8 mouse cellular contexts compared by ENCODE assay signal in the genomic region with DNA sequence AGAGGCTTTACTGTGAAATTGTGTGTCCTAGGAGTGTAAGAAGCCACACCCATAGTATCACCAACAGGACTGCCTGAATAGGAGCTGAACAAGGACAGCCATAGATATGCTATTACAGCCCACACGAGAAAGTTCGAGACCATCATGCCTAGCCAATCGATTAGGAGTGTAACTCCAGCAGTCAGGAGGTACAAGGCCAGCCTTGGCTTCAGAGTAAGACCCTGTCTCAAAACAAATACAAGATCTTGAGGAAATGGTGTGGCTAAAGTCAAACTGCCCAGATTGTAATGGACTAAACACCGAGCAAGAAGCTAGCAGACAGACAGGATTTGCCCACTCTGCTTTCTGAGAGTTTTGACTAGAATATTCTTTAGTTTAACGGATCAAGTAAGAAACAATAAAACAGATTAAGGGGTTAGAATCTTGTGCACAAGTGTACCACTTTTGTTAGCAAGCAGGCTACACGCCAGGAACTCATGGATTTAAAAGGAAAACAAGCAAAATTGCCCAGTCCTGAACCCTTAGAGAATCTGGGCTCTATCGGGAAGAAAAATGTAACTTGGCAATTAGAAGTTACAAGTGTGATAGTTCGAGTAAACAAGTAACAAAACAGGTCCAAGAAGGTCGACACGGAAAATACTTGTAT. TPM values are rescaled to one million over a fixed set of nuclear protein-coding genes. Genes with fewer than 3 reads are reported as not detected.
A peak's percentile ranks its signal among the peaks of the same experiment; 100 is the strongest.
DNase-seq lines count a peak whose midpoint lies in the region; ATAC-seq and TF ChIP-seq lines count a peak whose summit lies in the region.

No protein-coding gene starts in this region.

- no peaks in the 10 kb centered on the region for H3K9me3 ChIP-seq in heart, embryonic 16.5 days (replicated peaks; ENCODE audit: control insufficient read depth, low read length)
- no peaks in the 10 kb centered on the region for H3K9me3 ChIP-seq in G1E (replicated peaks)
- no peaks in the 10 kb centered on the region for H3K9me3 ChIP-seq in stomach, embryonic 14.5 days (ENCODE audit: control insufficient read depth, low read depth, low read length)

- peak overlapping the region; percentile 98 for H3K27ac ChIP-seq in heart, embryonic 16.5 days (ENCODE audit: low read length)
- peak overlapping the region; percentile 67 for H3K27ac ChIP-seq in liver, adult 2 months (replicated peaks; ENCODE audit: insufficient read depth, low read depth, low read length)
- H3K27ac ChIP-seq in stomach, embryonic 14.5 days (ENCODE audit: low read length): peak overlapping the region; percentile 94

- peaks cover 26% of the 10 kb centered on the region for H3K36me3 ChIP-seq in heart, embryonic 16.5 days (ENCODE audit: control insufficient read depth, insufficient read depth)
- peaks cover 40% of the 10 kb centered on the region for H3K36me3 ChIP-seq in G1E (replicated peaks)
- peaks cover 27% of the 10 kb centered on the region for H3K36me3 ChIP-seq in liver, adult 2 months (ENCODE audit: control insufficient read depth, insufficient read depth, low read length)
- peaks cover 28% of the 10 kb centered on the region for H3K36me3 ChIP-seq in stomach, embryonic 14.5 days (ENCODE audit: control insufficient read depth, insufficient read depth, low read length)

- no peak for ATAC-seq in heart, embryonic 16.5 days (replicated peaks; ENCODE audit: extremely low read depth, insufficient read depth, low FRiP score)
- peak; percentile 50 for ATAC-seq in G1E (ENCODE audit: extremely low read depth, insufficient number of reproducible peaks, low FRiP score, poor library complexity, severe bottlenecking)
- peak; percentile 1; the same call in 1 of the 2 replicates for ATAC-seq in stomach, embryonic 14.5 days (ENCODE audit: insufficient number of reproducible peaks, insufficient read depth, low FRiP score, low read depth)

- no peaks in the 10 kb centered on the region for H3K27me3 ChIP-seq in heart, embryonic 16.5 days (ENCODE audit: control insufficient read depth, insufficient read depth, low read length)
- H3K27me3 ChIP-seq in G1E (ENCODE audit: insufficient read depth, low read length): no peaks in the 10 kb centered on the region
- no peaks in the 10 kb centered on the region for H3K27me3 ChIP-seq in liver, adult 2 months (ENCODE audit: control insufficient read depth, insufficient read depth, low read length)
- no peaks in the 10 kb centered on the region for H3K27me3 ChIP-seq in stomach, embryonic 14.5 days (ENCODE audit: control insufficient read depth, insufficient read depth, low read length)

- peaks cover 23% of the 10 kb centered on the region for H3K4me1 ChIP-seq in heart, embryonic 16.5 days (ENCODE audit: control insufficient read depth, insufficient read depth, low read length)
- H3K4me1 ChIP-seq in G1E (ENCODE audit: insufficient read depth, low read depth, low read length): peaks cover 47% of the 10 kb centered on the region
- H3K4me1 ChIP-seq in liver, adult 2 months (ENCODE audit: control insufficient read depth, insufficient read depth, low read length): peaks cover 14% of the 10 kb centered on the region
- H3K4me1 ChIP-seq in stomach, embryonic 14.5 days (ENCODE audit: control insufficient read depth, insufficient read depth, low read length): peaks cover 12% of the 10 kb centered on the region; the same call in 1 of the 2 replicates

- intact Hi-C loops in heart, postnatal 14 days (cut with DNase I): loop anchor here (5.0 kb wide), 1 partner anchor 51 kb away; no protein-coding TSS in a partner anchor

- H3K4me2 ChIP-seq in heart, embryonic 16.5 days (ENCODE audit: low read depth, low read length): peak overlapping the region; percentile 88
- peak overlapping the region; percentile 91 for H3K4me2 ChIP-seq in stomach, embryonic 14.5 days (replicated peaks; ENCODE audit: low read depth, low read length)

- no peak for TF ChIP-seq POLR2A in liver, adult 2 months (IDR thresholded peaks at IDR 0.05; ENCODE audit: extremely low read depth, insufficient read depth, low read length)

- no peak for TF ChIP-seq CTCF in G1E (IDR thresholded peaks at IDR 0.05; ENCODE audit: low read depth, low read length)
- TF ChIP-seq CTCF in liver, adult 2 months (IDR thresholded peaks at IDR 0.05; ENCODE audit: low read depth, low read length): no peak

- H3K4me3 ChIP-seq in heart, embryonic 16.5 days (ENCODE audit: low read length): peak overlapping the region; percentile 61
- H3K4me3 ChIP-seq in G1E (ENCODE audit: low read depth, low read length): peak overlapping the region; percentile 92
- H3K4me3 ChIP-seq in liver, adult 2 months (ENCODE audit: insufficient read depth, low read depth, low read length): peak overlapping the region; percentile 51
- peak overlapping the region; percentile 93 for H3K4me3 ChIP-seq in stomach, embryonic 14.5 days (ENCODE audit: low read depth, low read length)

- H3K79me2 ChIP-seq in liver, adult 2 months (ENCODE audit: control insufficient read depth, insufficient read depth, low read length): peaks cover 10% of the 10 kb centered on the region; the same call in 1 of the 2 replicates

- WGBS in heart, embryonic 16.5 days: 17% methylated on average over 10 of the region's 10 CpGs
- 10% methylated on average over 10 of the region's 10 CpGs for WGBS in liver, adult 2 months
- 15% methylated on average over 10 of the region's 10 CpGs for WGBS in stomach, embryonic 14.5 days

- peak overlapping the region; percentile 80 for H3K9ac ChIP-seq in heart, embryonic 16.5 days (ENCODE audit: low read length)
- peak overlapping the region; percentile 44 for H3K9ac ChIP-seq in liver, adult 2 months (ENCODE audit: low read depth, low read length)
- H3K9ac ChIP-seq in stomach, embryonic 14.5 days (replicated peaks; ENCODE audit: low read depth, low read length): peak overlapping the region; percentile 25

- DNase-seq in heart, postnatal 14 days: no peak
- DNase-seq in G1E (ENCODE audit: low spot score): peak; percentile 43
- DNase-seq in fibroblast of lung, adult 2 months (ENCODE audit: low read depth): peak; percentile 24
- peak; percentile 33 for DNase-seq in liver, adult 2 months (ENCODE audit: extremely low read depth, low read depth, low spot score)
- DNase-seq in ovary, postnatal 10 days (ENCODE audit: low spot score): no peak
- no peak for DNase-seq in adrenal gland, adult 8-10 months

RNA-seq across cellular contexts. Expression of a gene that starts 0.8 kb away (rescaled TPM):
- 71.3 and 74.1 TPM in 2 replicates for polyA plus RNA-seq in heart, embryonic 16.5 days (2015; fragmentation: Nextera tagmentation; extraction: Ambion mirVana)
- total RNA-seq in heart, postnatal 14 days (2021): 100 to 1,000 TPM; 100 to 103 TPM
- total RNA-seq in G1E (2014; fragmentation: Nextera tagmentation) (402 and 444 TPM in 2 replicates), G1E (2017) (833 and 1,086 TPM in 2 replicates)
- 9,138 and 9,366 TPM in 2 replicates for polyA plus RNA-seq in G1E (2012)
- 318 and 380 TPM in 2 replicates for total RNA-seq in liver, adult 2 months (2014; rRNA removed)
- polyA plus RNA-seq in liver, adult 2 months (2012; rRNA removed): 251 and 255 TPM in 2 replicates
- polyA plus RNA-seq in stomach, embryonic 14.5 days (2014; fragmentation: Nextera tagmentation; extraction: Ambion mirVana): 163 and 168 TPM in 2 replicates
- total RNA-seq in adrenal gland, adult 8-10 months (2022): 100 to 1,000 TPM; 217 to 234 (median 223) TPM

RNA-seq across cellular contexts. Expression of a gene that starts 10.2 kb away (rescaled TPM):
- 0.03 TPM in 1 of 2 replicates, not detected in the other for polyA plus RNA-seq in heart, embryonic 16.5 days (2015; fragmentation: Nextera tagmentation; extraction: Ambion mirVana)
- total RNA-seq in heart, postnatal 14 days (2021): under 1 TPM; 0.02 to 0.12 TPM
- total RNA-seq in G1E (2014; fragmentation: Nextera tagmentation): not detected in 2 replicates
- total RNA-seq in G1E (2017): 0.17 and 0.49 TPM in 2 replicates
- polyA plus RNA-seq in G1E (2012): 0.02 TPM in 1 of 2 replicates, not detected in the other
- under 0.01 and 0.07 TPM in 2 replicates for total RNA-seq in liver, adult 2 months (2014; rRNA removed)
- polyA plus RNA-seq in liver, adult 2 months (2012; rRNA removed): 0.04 and 0.06 TPM in 2 replicates
- polyA plus RNA-seq in stomach, embryonic 14.5 days (2014; fragmentation: Nextera tagmentation; extraction: Ambion mirVana): 0.04 and 0.09 TPM in 2 replicates
- under 1 TPM; 0.17 to 0.42 (median 0.35) TPM for total RNA-seq in adrenal gland, adult 8-10 months (2022)

Comparison
In these comparisons a context has a peak if more than half of its experiments do, and no peak if none do; other contexts are left out.
1. H3K9ac ChIP-seq: peak in every context shown above with its lines; median percentile 80 in heart, embryonic 16.5 days; 44 in liver, adult 2 months; 25 in stomach, embryonic 14.5 days.
2. DNase-seq: peak in G1E (single experiment), fibroblast of lung, adult 2 months (single experiment) and liver, adult 2 months (single experiment); none in heart, postnatal 14 days (0 of 2), ovary, postnatal 10 days (single experiment) and adrenal gland, adult 8-10 months (single experiment).
3. Peak in every context shown above with its lines, with median percentiles within 50 percentile points of each other: H3K27ac ChIP-seq and H3K4me3 ChIP-seq.